17 mouse cellular contexts compared by ENCODE assay signal in the genomic region with DNA sequence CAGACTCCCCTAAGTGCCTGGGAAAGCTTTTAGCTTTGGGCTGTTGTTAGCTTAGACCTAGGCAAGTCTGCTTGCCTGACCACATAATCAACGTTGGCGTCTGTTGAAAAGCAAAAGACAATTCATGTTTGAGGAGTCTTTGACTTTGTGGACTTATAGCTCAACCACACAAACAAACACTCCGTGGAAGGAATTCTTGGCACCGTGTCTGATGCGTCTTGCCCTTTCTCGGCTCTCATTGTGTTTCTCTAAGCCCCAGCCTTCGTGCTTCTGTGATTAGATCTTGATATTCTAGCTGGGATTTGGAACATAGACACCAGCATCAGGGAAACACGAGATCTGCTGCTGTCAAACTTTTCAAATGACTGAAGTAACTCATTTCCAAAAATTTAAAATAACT.
A peak's percentile ranks its signal among the peaks of the same experiment; 100 is the strongest.
DNase-seq lines count a peak whose midpoint lies in the region; ATAC-seq and TF ChIP-seq lines count a peak whose summit lies in the region.
"Had no signal": no experiment of that assay in that cellular context is flagged by ENCODE, and none has a peak within 500 bp of the region (broad histone marks: within the 10 kb centered on the region; RNA-seq: fewer than 3 reads in every experiment).

No protein-coding gene starts in this region.

- H3K9me3 ChIP-seq in lung, embryonic 15.5 days, result no peaks in the 10 kb centered on the region
- no peaks in the 10 kb centered on the region for H3K9me3 ChIP-seq in embryonic facial prominence, embryonic 15.5 days (replicated peaks)
- H3K9me3 ChIP-seq: intestine, embryonic 15.5 days; midbrain, embryonic 12.5 days had no signal

- no peak overlapping the region for H3K9ac ChIP-seq in lung, embryonic 15.5 days
- no peak overlapping the region for H3K9ac ChIP-seq in embryonic facial prominence, embryonic 15.5 days
- H3K9ac ChIP-seq: hindbrain, embryonic 14.5 days; intestine, embryonic 15.5 days; midbrain, embryonic 12.5 days had no signal

- no peak for TF ChIP-seq CTCF in lung, adult 2 months (IDR thresholded peaks at IDR 0.05; ENCODE audit: insufficient read depth, low read length)

- peaks cover 49% of the 10 kb centered on the region for H3K4me1 ChIP-seq in lung, embryonic 15.5 days
- H3K4me1 ChIP-seq in lung, adult 2 months (ENCODE audit: control insufficient read depth, insufficient read depth, low read length), result peaks cover 18% of the 10 kb centered on the region
- peaks cover 64% of the 10 kb centered on the region for H3K4me1 ChIP-seq in embryonic facial prominence, embryonic 15.5 days

- H3ac ChIP-seq in myocyte (ENCODE audit: control insufficient read depth, insufficient read length), result no peak overlapping the region

- 11% methylated on average over 8 of the region's 8 CpGs for WGBS in lung, embryonic 15.5 days
- WGBS in lung, adult 2 months, result 12% methylated on average over 8 of the region's 8 CpGs
- WGBS in embryonic facial prominence, embryonic 15.5 days, result 20% methylated on average over 8 of the region's 8 CpGs

- no peak overlapping the region for H3K4me3 ChIP-seq in lung, embryonic 15.5 days
- H3K4me3 ChIP-seq in lung, adult 2 months (replicated peaks; ENCODE audit: extremely low read depth, low read depth, low read length), result no peak overlapping the region
- H3K4me3 ChIP-seq in embryonic facial prominence, embryonic 15.5 days (replicated peaks), result no peak overlapping the region
- H3K4me3 ChIP-seq in myocyte, result no peak overlapping the region
- H3K4me3 ChIP-seq: erythroblast, embryonic 14.5 days; intestine, embryonic 15.5 days; midbrain, embryonic 12.5 days had no signal

- H3K27ac ChIP-seq in lung, embryonic 15.5 days, result peak overlapping the region; percentile 69
- H3K27ac ChIP-seq in embryonic facial prominence, embryonic 15.5 days (replicated peaks), result peak overlapping the region; percentile 58
- H3K27ac ChIP-seq: hindbrain, embryonic 14.5 days; intestine, embryonic 15.5 days; midbrain, embryonic 12.5 days had no signal

- peak; percentile 65; the same call in 1 of the 2 replicates for ATAC-seq in lung, embryonic 15.5 days (ENCODE audit: borderline replicate concordance, extremely low read depth, low FRiP score, low TSS enrichment)
- ATAC-seq in embryonic facial prominence, embryonic 15.5 days (ENCODE audit: insufficient number of reproducible peaks, low FRiP score, low TSS enrichment, low read depth), result peak; percentile 30; the same call in 1 of the 2 replicates
- ATAC-seq: intestine, embryonic 15.5 days had no signal

- H3K27me3 ChIP-seq in lung, embryonic 15.5 days, result no peaks in the 10 kb centered on the region
- no peaks in the 10 kb centered on the region for H3K27me3 ChIP-seq in embryonic facial prominence, embryonic 15.5 days
- no peaks in the 10 kb centered on the region for H3K27me3 ChIP-seq in myocyte (ENCODE audit: control insufficient read depth, insufficient read depth, insufficient read length)
- H3K27me3 ChIP-seq: intestine, embryonic 15.5 days; midbrain, embryonic 12.5 days had no signal

- H3K79me2 ChIP-seq in myocyte (ENCODE audit: control insufficient read depth, insufficient read depth), result peaks cover 61% of the 10 kb centered on the region

- no peaks in the 10 kb centered on the region for H3K36me3 ChIP-seq in lung, embryonic 15.5 days
- no peaks in the 10 kb centered on the region for H3K36me3 ChIP-seq in embryonic facial prominence, embryonic 15.5 days
- H3K36me3 ChIP-seq in myocyte (ENCODE audit: control insufficient read depth, insufficient read depth), result no peaks in the 10 kb centered on the region
- H3K36me3 ChIP-seq: G1E; intestine, embryonic 15.5 days; midbrain, embryonic 12.5 days had no signal

- H3K4me2 ChIP-seq in lung, embryonic 15.5 days, result no peak overlapping the region
- H3K4me2 ChIP-seq in embryonic facial prominence, embryonic 15.5 days (replicated peaks), result no peak overlapping the region
- peak overlapping the region; percentile 61 for H3K4me2 ChIP-seq in myocyte (ENCODE audit: low read depth)
- H3K4me2 ChIP-seq: hindbrain, embryonic 14.5 days; intestine, embryonic 15.5 days; midbrain, embryonic 12.5 days had no signal

- DNase-seq in lung, adult 2 months, result no peak
- DNase-seq in R1 (ENCODE audit: low read depth, low spot score), result peak; percentile 27
- no peak for DNase-seq in frontal cortex, postnatal 36 days (ENCODE audit: low spot score in 2 of 2)
- DNase-seq in right cerebral cortex, adult 18-20 months, result no peak
- DNase-seq: adrenal gland, postnatal 10 days; cerebellum, adult 8-10 months; gastrocnemius, postnatal 14 days; heart, postnatal 10 days; thymus, adult 2 months had no signal

- no peak for TF ChIP-seq POLR2A in lung, adult 2 months (IDR thresholded peaks at IDR 0.05; ENCODE audit: borderline replicate concordance, extremely low read depth, low read depth, low read length)
- TF ChIP-seq POLR2A in myocyte (IDR thresholded peaks at IDR 0.05; ENCODE audit: insufficient read length, low read depth), result no peak

TF ChIP-seq in myocyte, 11 proteins besides CTCF, POLR2A, EP300 and RAD21:
- no peak for TF ChIP-seq TCF3 (IDR thresholded peaks at IDR 0.05; ENCODE audit: insufficient read length, low read depth)
- no peak for TF ChIP-seq TCF12 (IDR thresholded peaks at IDR 0.05; ENCODE audit: insufficient read depth, poor library complexity, severe bottlenecking)
- no peak for TF ChIP-seq REST (IDR thresholded peaks at IDR 0.05; ENCODE audit: insufficient read depth, insufficient read length)
- no peak for TF ChIP-seq MAX (IDR thresholded peaks at IDR 0.05; ENCODE audit: low read depth)
- no peak for TF ChIP-seq MYOG (IDR thresholded peaks at IDR 0.05; ENCODE audit: control insufficient read depth in 1 of 3, insufficient read depth in 1 of 3, insufficient read length in 2 of 3, low read depth in 2 of 3)
- no peak for TF ChIP-seq SRF (IDR thresholded peaks at IDR 0.05; ENCODE audit: control insufficient read depth, insufficient read length, low read depth)
- no peak for TF ChIP-seq E2F4 (IDR thresholded peaks at IDR 0.05; ENCODE audit: insufficient read depth)
- no peak for TF ChIP-seq USF1 (IDR thresholded peaks at IDR 0.05; ENCODE audit: low read depth)
- TF ChIP-seq POLR2AphosphoS2 (IDR thresholded peaks at IDR 0.05; ENCODE audit: insufficient read length, low read depth), result no peak
- TF ChIP-seq MYOD1 (IDR thresholded peaks at IDR 0.05; ENCODE audit: control insufficient read depth in 1 of 3, insufficient read length in 2 of 3, low read depth in 2 of 3), result no peak
- no peak for TF ChIP-seq CEBPB (IDR thresholded peaks at IDR 0.05; ENCODE audit: insufficient read depth, poor library complexity, severe bottlenecking)
